Mouse (Mus musculus): ENCODE results near the gene Sorl1. TPM values are rescaled to one million over a fixed set of nuclear protein-coding genes. Genes with fewer than 3 reads are reported as not detected.

Gene Sorl1
- polyA plus RNA-seq, 1 experiment, result 32.7 TPM

GRCm38 (mm10) chr9:41958282-41958681 lies 165.8 kb downstream of the Sorl1 start:
- TF ChIP-seq CTCF (IDR thresholded peaks at IDR 0.05; ENCODE audit: control insufficient read depth, insufficient read depth, low read length) (no peak), POLR2A (IDR thresholded peaks at IDR 0.05; ENCODE audit: borderline replicate concordance, control insufficient read depth, low read depth, low read length) (no peak)
- no peak overlapping the region for H3K27ac ChIP-seq (ENCODE audit: control insufficient read depth, insufficient read depth, low read depth, low read length, poor library complexity)
- H3K4me1 ChIP-seq (ENCODE audit: control insufficient read depth, insufficient read depth, low read length), result no peaks in the 10 kb centered on the region
- 77% methylated on average over 9 of the region's 9 CpGs for WGBS
- no peak overlapping the region for H3K4me3 ChIP-seq (replicated peaks; ENCODE audit: control insufficient read depth, low read depth, low read length)

- Histone ChIP-seq H3K27ac (ENCODE audit: control insufficient read depth, insufficient read depth, low read depth, low read length, poor library complexity) (no peak overlapping the region), H3K4me3 (replicated peaks; ENCODE audit: control insufficient read depth, low read depth, low read length) (no peak overlapping the region), H3K4me1 (ENCODE audit: control insufficient read depth, insufficient read depth, low read length) (no peaks in the 10 kb centered on the region)
- TF ChIP-seq POLR2A (IDR thresholded peaks at IDR 0.05; ENCODE audit: borderline replicate concordance, control insufficient read depth, low read depth, low read length), result no peak
- no peak for TF ChIP-seq CTCF (IDR thresholded peaks at IDR 0.05; ENCODE audit: control insufficient read depth, insufficient read depth, low read length)
- WGBS, result 14% methylated on average over 8 of the region's 8 CpGs
Observed at GRCm38 (mm10) chr9:41953486-41953885, 170.6 kb downstream of the Sorl1 start.

- no peak overlapping the region for H3K4me3 ChIP-seq (replicated peaks; ENCODE audit: control insufficient read depth, low read depth, low read length)
- no peak for TF ChIP-seq POLR2A (IDR thresholded peaks at IDR 0.05; ENCODE audit: borderline replicate concordance, control insufficient read depth, low read depth, low read length)
- TF ChIP-seq CTCF (IDR thresholded peaks at IDR 0.05; ENCODE audit: control insufficient read depth, insufficient read depth, low read length), result no peak
- 77% methylated on average over 7 of the region's 7 CpGs for WGBS
- no peak overlapping the region for H3K27ac ChIP-seq (ENCODE audit: control insufficient read depth, insufficient read depth, low read depth, low read length, poor library complexity)
- no peaks in the 10 kb centered on the region for H3K4me1 ChIP-seq (ENCODE audit: control insufficient read depth, insufficient read depth, low read length)
Observed at GRCm38 (mm10) chr9:41952650-41953204, 171.4 kb downstream of the Sorl1 start.

- no peaks in the 10 kb centered on the region for H3K4me1 ChIP-seq (ENCODE audit: control insufficient read depth, insufficient read depth, low read length)
- WGBS, result 14% methylated on average over 16 of the region's 16 CpGs
- TF ChIP-seq POLR2A (IDR thresholded peaks at IDR 0.05; ENCODE audit: borderline replicate concordance, control insufficient read depth, low read depth, low read length) (no peak), CTCF (IDR thresholded peaks at IDR 0.05; ENCODE audit: control insufficient read depth, insufficient read depth, low read length) (no peak)
- H3K4me3 ChIP-seq (replicated peaks; ENCODE audit: control insufficient read depth, low read depth, low read length), result no peak overlapping the region
- H3K27ac ChIP-seq (ENCODE audit: control insufficient read depth, insufficient read depth, low read depth, low read length, poor library complexity), result no peak overlapping the region
Observed at GRCm38 (mm10) chr9:41951472-41952129, 172.5 kb downstream of the Sorl1 start.

- no peak overlapping the region for H3K27ac ChIP-seq (ENCODE audit: control insufficient read depth, insufficient read depth, low read depth, low read length, poor library complexity)
- no peaks in the 10 kb centered on the region for H3K4me1 ChIP-seq (ENCODE audit: control insufficient read depth, insufficient read depth, low read length)
- H3K4me3 ChIP-seq (replicated peaks; ENCODE audit: control insufficient read depth, low read depth, low read length), result peak overlapping the region; percentile 46
- TF ChIP-seq CTCF (IDR thresholded peaks at IDR 0.05; ENCODE audit: control insufficient read depth, insufficient read depth, low read length), result peak; percentile 86
- no peak for TF ChIP-seq POLR2A (IDR thresholded peaks at IDR 0.05; ENCODE audit: borderline replicate concordance, control insufficient read depth, low read depth, low read length)
- whole genome bisulfite sequencing, result under 1% methylated on average over 21 of the region's 21 CpGs
Observed at GRCm38 (mm10) chr9:41950991-41951451, 173.1 kb downstream of the Sorl1 start.

- H3K4me3 ChIP-seq (replicated peaks; ENCODE audit: control insufficient read depth, low read depth, low read length), result peak overlapping the region; percentile 46
- peak; percentile 63 for TF ChIP-seq CTCF (IDR thresholded peaks at IDR 0.05; ENCODE audit: control insufficient read depth, insufficient read depth, low read length)
- TF ChIP-seq POLR2A (IDR thresholded peaks at IDR 0.05; ENCODE audit: borderline replicate concordance, control insufficient read depth, low read depth, low read length), result no peak
- WGBS, result 18% methylated on average over 34 of the region's 34 CpGs
- no peaks in the 10 kb centered on the region for H3K4me1 ChIP-seq (ENCODE audit: control insufficient read depth, insufficient read depth, low read length)
- H3K27ac ChIP-seq (ENCODE audit: control insufficient read depth, insufficient read depth, low read depth, low read length, poor library complexity), result no peak overlapping the region
Observed at GRCm38 (mm10) chr9:41950109-41950990, 173.7 kb downstream of the Sorl1 start.

- TF ChIP-seq CTCF (IDR thresholded peaks at IDR 0.05; ENCODE audit: control insufficient read depth, insufficient read depth, low read length) (no peak), POLR2A (IDR thresholded peaks at IDR 0.05; ENCODE audit: borderline replicate concordance, control insufficient read depth, low read depth, low read length) (no peak)
- Histone ChIP-seq H3K4me3 (replicated peaks; ENCODE audit: control insufficient read depth, low read depth, low read length) (no peak overlapping the region), H3K27ac (ENCODE audit: control insufficient read depth, insufficient read depth, low read depth, low read length, poor library complexity) (no peak overlapping the region), H3K4me1 (ENCODE audit: control insufficient read depth, insufficient read depth, low read length) (no peaks in the 10 kb centered on the region)
- WGBS, result 88% methylated on average over 5 of the region's 5 CpGs
Observed at GRCm38 (mm10) chr9:41949476-41949875, 174.6 kb downstream of the Sorl1 start.

GRCm38 (mm10) chr9:41944964-41945363 lies 179.1 kb downstream of the Sorl1 start:
- TF ChIP-seq POLR2A (IDR thresholded peaks at IDR 0.05; ENCODE audit: borderline replicate concordance, control insufficient read depth, low read depth, low read length) (no peak), CTCF (IDR thresholded peaks at IDR 0.05; ENCODE audit: control insufficient read depth, insufficient read depth, low read length) (no peak)
- Histone ChIP-seq H3K4me3 (replicated peaks; ENCODE audit: control insufficient read depth, low read depth, low read length) (no peak overlapping the region), H3K4me1 (ENCODE audit: control insufficient read depth, insufficient read depth, low read length) (no peaks in the 10 kb centered on the region), H3K27ac (ENCODE audit: control insufficient read depth, insufficient read depth, low read depth, low read length, poor library complexity) (no peak overlapping the region)
- WGBS, result 84% methylated on average over 7 of the region's 7 CpGs

Data from bone marrow, adult 2 months (tissue).